20 mouse cellular contexts compared by ENCODE assay signal in the genomic region with DNA sequence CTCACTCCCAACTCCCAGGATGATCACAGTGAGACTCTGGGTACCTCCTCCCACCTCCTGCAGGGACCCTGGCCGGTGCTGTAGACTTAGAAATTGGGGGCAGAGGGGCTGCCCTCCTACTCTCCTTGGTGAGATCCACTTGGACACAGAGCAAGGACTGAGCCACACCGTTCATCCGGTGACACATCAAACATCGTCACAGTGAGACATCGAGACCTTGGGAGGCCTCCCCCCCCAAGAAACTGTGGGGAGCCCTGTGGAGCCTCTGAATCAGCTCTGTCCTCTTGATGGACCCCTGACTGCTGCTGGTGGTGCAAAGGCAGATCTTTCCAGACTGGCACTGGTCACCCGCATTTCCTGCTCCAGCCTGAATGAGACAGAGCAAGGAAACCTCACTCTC. TPM values are rescaled to one million over a fixed set of nuclear protein-coding genes. Genes with fewer than 3 reads are reported as not detected.
DNase-seq lines count a peak whose midpoint lies in the region; ATAC-seq lines count a peak whose summit lies in the region.
"Had no signal": no experiment of that assay in that cellular context is flagged by ENCODE, and none has a peak within 500 bp of the region (broad histone marks: within the 10 kb centered on the region; RNA-seq: fewer than 3 reads in every experiment).

No protein-coding gene starts in this region.

- WGBS in heart, embryonic 14.5 days, result 76% methylated on average over 6 of the region's 6 CpGs
- 80% methylated on average over 6 of the region's 6 CpGs for WGBS in heart, embryonic 11.5 days (ENCODE audit: insufficient replicate concordance)
- 83% methylated on average over 6 of the region's 6 CpGs for WGBS in midbrain, embryonic 13.5 days
- 85% methylated on average over 6 of the region's 6 CpGs for WGBS in forebrain, embryonic 15.5 days

- H3K4me2 ChIP-seq in heart, embryonic 14.5 days (ENCODE audit: low read length), result no peak overlapping the region
- no peak overlapping the region for H3K4me2 ChIP-seq in heart, embryonic 11.5 days
- no peak overlapping the region for H3K4me2 ChIP-seq in midbrain, embryonic 13.5 days (replicated peaks)
- no peak overlapping the region for H3K4me2 ChIP-seq in forebrain, embryonic 15.5 days (replicated peaks)
- H3K4me2 ChIP-seq: forebrain, embryonic 13.5 days; hindbrain, embryonic 14.5 days had no signal

- H3K9me3 ChIP-seq in heart, embryonic 14.5 days (ENCODE audit: control insufficient read depth, low read length), result no peaks in the 10 kb centered on the region
- H3K9me3 ChIP-seq in heart, embryonic 11.5 days (replicated peaks; ENCODE audit: control insufficient read depth, low read length), result no peaks in the 10 kb centered on the region
- no peaks in the 10 kb centered on the region for H3K9me3 ChIP-seq in midbrain, embryonic 13.5 days
- no peaks in the 10 kb centered on the region for H3K9me3 ChIP-seq in forebrain, embryonic 15.5 days
- H3K9me3 ChIP-seq: forebrain, embryonic 13.5 days had no signal

- no peak overlapping the region for H3K27ac ChIP-seq in heart, embryonic 14.5 days (replicated peaks in 1 of 2; ENCODE audit: control insufficient read depth in 1 of 2, insufficient read depth in 1 of 2, low read depth in 2 of 2, low read length in 2 of 2)
- no peak overlapping the region for H3K27ac ChIP-seq in heart, embryonic 11.5 days (ENCODE audit: low read depth, low read length)
- H3K27ac ChIP-seq in midbrain, embryonic 13.5 days, result no peak overlapping the region
- no peak overlapping the region for H3K27ac ChIP-seq in forebrain, embryonic 15.5 days (replicated peaks)
- H3K27ac ChIP-seq: forebrain, embryonic 13.5 days; gastrocnemius, adult 2 months; hindbrain, embryonic 14.5 days had no signal

- no peak overlapping the region for H3K4me3 ChIP-seq in heart, embryonic 14.5 days (ENCODE audit: control insufficient read depth in 1 of 2, insufficient read depth in 1 of 2, low read depth in 1 of 2, low read length in 2 of 2)
- no peak overlapping the region for H3K4me3 ChIP-seq in heart, embryonic 11.5 days (ENCODE audit: low read depth, low read length)
- H3K4me3 ChIP-seq in midbrain, embryonic 13.5 days (replicated peaks), result no peak overlapping the region
- H3K4me3 ChIP-seq in forebrain, embryonic 15.5 days, result no peak overlapping the region
- H3K4me3 ChIP-seq: forebrain, embryonic 13.5 days; gastrocnemius, adult 2 months had no signal

- no peaks in the 10 kb centered on the region for H3K27me3 ChIP-seq in heart, embryonic 14.5 days (ENCODE audit: control insufficient read depth, insufficient read depth, low read length)
- H3K27me3 ChIP-seq in heart, embryonic 11.5 days (ENCODE audit: control insufficient read depth, insufficient read depth, low read length), result no peaks in the 10 kb centered on the region
- H3K27me3 ChIP-seq in midbrain, embryonic 13.5 days, result no peaks in the 10 kb centered on the region
- H3K27me3 ChIP-seq in forebrain, embryonic 15.5 days, result no peaks in the 10 kb centered on the region
- H3K27me3 ChIP-seq: forebrain, embryonic 13.5 days; Patski had no signal

- H3K4me1 ChIP-seq in heart, embryonic 14.5 days (ENCODE audit: control insufficient read depth in 2 of 2, insufficient read depth in 2 of 2, low read length in 2 of 2), result peaks cover 35 to 63% of the 10 kb centered on the region in 2 experiments
- H3K4me1 ChIP-seq in heart, embryonic 11.5 days (ENCODE audit: control insufficient read depth, insufficient read depth, low read length), result peaks cover 40% of the 10 kb centered on the region
- peaks cover 13% of the 10 kb centered on the region for H3K4me1 ChIP-seq in midbrain, embryonic 13.5 days (replicated peaks)
- H3K4me1 ChIP-seq in forebrain, embryonic 15.5 days, result no peaks in the 10 kb centered on the region

- ATAC-seq in heart, embryonic 14.5 days (ENCODE audit: insufficient number of reproducible peaks, insufficient read depth, low FRiP score, low read depth), result no peak
- no peak for ATAC-seq in heart, embryonic 11.5 days (replicated peaks; ENCODE audit: insufficient number of reproducible peaks, low FRiP score, low TSS enrichment)
- ATAC-seq in hematopoietic stem cell, adult 5-6 weeks (replicated peaks in 1 of 2; ENCODE audit: insufficient read depth in 1 of 2, low FRiP score in 2 of 2, low TSS enrichment in 1 of 2, low read depth in 1 of 2, poor library complexity in 2 of 2, severe bottlenecking in 2 of 2), result peak; percentile 15 to 23; a peak in 3 of 4 replicates
- peak; percentile 24; the same call in 1 of the 2 replicates for ATAC-seq in megakaryocyte-erythroid progenitor cell, adult 5-6 weeks (replicated peaks; ENCODE audit: low FRiP score, low TSS enrichment, poor library complexity, severe bottlenecking)
- ATAC-seq in midbrain, embryonic 13.5 days, result no peak
- no peak for ATAC-seq in forebrain, embryonic 15.5 days (replicated peaks)
- ATAC-seq: activated CD4-positive, CD25-positive, alpha-beta regulatory T cell, adult 4 months; forebrain, embryonic 13.5 days; Patski had no signal

- H3K36me3 ChIP-seq in heart, embryonic 14.5 days (ENCODE audit: control insufficient read depth, insufficient read depth, low read length), result no peaks in the 10 kb centered on the region
- no peaks in the 10 kb centered on the region for H3K36me3 ChIP-seq in heart, embryonic 11.5 days (ENCODE audit: control insufficient read depth, insufficient read depth, low read length)
- no peaks in the 10 kb centered on the region for H3K36me3 ChIP-seq in midbrain, embryonic 13.5 days
- H3K36me3 ChIP-seq in forebrain, embryonic 15.5 days, result no peaks in the 10 kb centered on the region

- DNase-seq in adrenal gland, adult 8-10 months, result peak; percentile 58
- DNase-seq in adrenal gland, postnatal 4 days (ENCODE audit: low spot score in 2 of 2), result no peak
- DNase-seq: cerebellum, adult 18-20 months; cerebellum, postnatal 10 days; gastrocnemius, adult 2 months; gastrocnemius, postnatal 25 days; heart, postnatal 4 days; kidney, adult 18-20 months; kidney, postnatal 10 days had no signal

- H3K9ac ChIP-seq in heart, embryonic 14.5 days (ENCODE audit: low read length), result 0 out of 2 replicates have a peak overlapping the region, but pooled peaks have one; percentile 17
- H3K9ac ChIP-seq in heart, embryonic 11.5 days (ENCODE audit: low read depth, low read length), result no peak overlapping the region
- no peak overlapping the region for H3K9ac ChIP-seq in midbrain, embryonic 13.5 days (replicated peaks)
- no peak overlapping the region for H3K9ac ChIP-seq in forebrain, embryonic 15.5 days (replicated peaks)
- H3K9ac ChIP-seq: forebrain, embryonic 13.5 days; hindbrain, embryonic 14.5 days had no signal

RNA-seq across cellular contexts. Expression of a gene that starts 35.5 kb away (rescaled TPM):
- 100 to 1,000 TPM in 2 of 4 experiments, 10 to 100 TPM in 2; 39.9 to 107 (median 72.1) TPM for total RNA-seq in adrenal gland, adult 8-10 months (2022)
- 10 to 100 TPM in 1 of 2 experiments, 1 to 10 TPM in 1; 9.9 to 14.9 TPM for total RNA-seq in adrenal gland, postnatal 4 days (2021)
- polyA plus RNA-seq in heart, embryonic 14.5 days (2014; fragmentation: Nextera tagmentation; extraction: Ambion mirVana), result 50.5 and 53.7 TPM in 2 replicates
- polyA plus RNA-seq in heart, embryonic 11.5 days (2014; fragmentation: Nextera tagmentation; extraction: Ambion mirVana), result 66.2 and 81.8 TPM in 2 replicates
- total RNA-seq in hematopoietic stem cell, adult 5-6 weeks (2017), result 1.9 TPM in 1 of 2 replicates, not detected in the other
- not detected in 2 replicates for total RNA-seq in megakaryocyte-erythroid progenitor cell, adult 5-6 weeks (2014; fragmentation: Nextera tagmentation)
- not detected in 2 replicates for total RNA-seq in megakaryocyte-erythroid progenitor cell, adult 5-6 weeks (2017)
- polyA plus RNA-seq in midbrain, embryonic 13.5 days (2015; fragmentation: Nextera tagmentation; extraction: Ambion mirVana), result 9.1 and 12.6 TPM in 2 replicates
- polyA plus RNA-seq in forebrain, embryonic 15.5 days (2015; fragmentation: Nextera tagmentation; extraction: Ambion mirVana), result 8.4 and 9.5 TPM in 2 replicates
- total RNA-seq: granulocyte monocyte progenitor cell, adult 5-6 weeks had no signal

Comparison
In these comparisons a context has a peak if more than half of its experiments do, and no peak if none do; other contexts are left out.
1. ATAC-seq: peak in hematopoietic stem cell, adult 5-6 weeks (2 of 2) and megakaryocyte-erythroid progenitor cell, adult 5-6 weeks (single experiment); none in heart, embryonic 14.5 days (single experiment), heart, embryonic 11.5 days (single experiment), midbrain, embryonic 13.5 days (single experiment) and forebrain, embryonic 15.5 days (single experiment).